Mouse (Mus musculus) lung, embryonic 14.5 days (tissue): ENCODE results near the gene Ect2l. TPM values are rescaled to one million over a fixed set of nuclear protein-coding genes. Genes with fewer than 3 reads are reported as not detected.

Experiments
- ATAC-seq: fragments of 200-750 bp; cut with Nextera tagmentation; 2 replicates; pipeline ENCODE4 v1.8.0; 2017; ENCODE audit warnings: mild to moderate bottlenecking, moderate TSS enrichment, moderate library complexity; ENCODE audit not compliant: insufficient read depth
- DNase-seq: peaks from one replicate; pipeline ENCODE4 v3.0.0-alpha.2; 2015
- H3K27ac ChIP-seq: fragments of 300-500 bp; sonication (generic); 2 replicates; pipeline ENCODE4 v1.5.1; 2014; ENCODE audit warnings: low read depth, mild to moderate bottlenecking, moderate library complexity
- H3K27me3 ChIP-seq: fragments of 300-500 bp; sonication (generic); 2 replicates; pipeline ENCODE4 v1.6.1; 2014; ENCODE audit warnings: low read length, control low read depth; ENCODE audit not compliant: insufficient read depth
- H3K36me3 ChIP-seq: fragments of 300-500 bp; sonication (generic); 2 replicates; pipeline ENCODE4 v1.6.1; 2014; ENCODE audit warnings: control low read depth; ENCODE audit not compliant: insufficient read depth
- H3K4me1 ChIP-seq: fragments of 300-500 bp; sonication (generic); 2 replicates; pipeline ENCODE4 v1.6.1; 2014; ENCODE audit warnings: antibody characterized with exemption, control low read depth; ENCODE audit not compliant: insufficient read depth
- H3K4me2 ChIP-seq: fragments of 300-500 bp; sonication (generic); 2 replicates; pipeline ENCODE4 v1.6.1; 2014; ENCODE audit warnings: mild to moderate bottlenecking
- H3K4me3 ChIP-seq: fragments of 300-500 bp; sonication (generic); 2 replicates; pipeline ENCODE4 v1.5.1; 2014; ENCODE audit warnings: low read depth, low read length
- H3K9ac ChIP-seq: fragments of 300-500 bp; sonication (generic); 2 replicates; pipeline ENCODE4 v1.6.1; 2014
- H3K9me3 ChIP-seq: fragments of 300-500 bp; sonication (generic); 2 replicates; pipeline ENCODE4 v1.6.1; 2016; ENCODE audit warnings: low read depth, low read length, control low read depth
- CTCF ChIP-seq: IDR thresholded peaks from 2 replicates; pipeline ENCODE4 v1.5.1; 2016; ENCODE audit warnings: antibody characterized with exemption, low read depth
- WGBS: fragments of 180-500 bp; shearing (Covaris S2); extraction: QIAGEN DNeasy Blood & Tissue Kit; methylation state at CpG from one replicate; pipeline ENCODE4 v1.1.7; 2014; 5-methylcytosine and 5-hydroxymethylcytosine counted together
- polyA plus RNA-seq: library from polyadenylated mRNA; unstranded; fragments of >200 nt; fragmentation: Nextera tagmentation; extraction: Ambion mirVana; gene quantifications from 2 replicates; pipeline ENCODE4 v1.2.1, GENCODE M21; 2014

Ect2l gene
- polyA plus RNA-seq = not detected in 2 replicates

GRCm38 (mm10) chr10:18210726-18211125 lies at the start of gene Ect2l:
Ect2l (minus strand) TSS chr10:18210890.
- Histone ChIP-seq H3K27me3 (no peaks in the 10 kb centered on the region), H3K9ac (no peak within 1 kb of the TSS), H3K4me3 (no peak within 1 kb of the TSS), H3K27ac (no peak within 1 kb of the TSS), H3K36me3 (no peaks in the 10 kb centered on the region), H3K4me1 (no peaks in the 10 kb centered on the region), H3K4me2 (peak within 1 kb of the TSS; percentile 20; the same call in 1 of the 2 replicates), H3K9me3 (no peaks in the 10 kb centered on the region)
- peak; percentile 78 for TF ChIP-seq CTCF
- DNase-seq (peak; percentile 61), ATAC-seq (peak; percentile 72; the same call in 1 of the 2 replicates)
- 7% methylated on average over 11 of the region's 11 CpGs for WGBS

DNA sequence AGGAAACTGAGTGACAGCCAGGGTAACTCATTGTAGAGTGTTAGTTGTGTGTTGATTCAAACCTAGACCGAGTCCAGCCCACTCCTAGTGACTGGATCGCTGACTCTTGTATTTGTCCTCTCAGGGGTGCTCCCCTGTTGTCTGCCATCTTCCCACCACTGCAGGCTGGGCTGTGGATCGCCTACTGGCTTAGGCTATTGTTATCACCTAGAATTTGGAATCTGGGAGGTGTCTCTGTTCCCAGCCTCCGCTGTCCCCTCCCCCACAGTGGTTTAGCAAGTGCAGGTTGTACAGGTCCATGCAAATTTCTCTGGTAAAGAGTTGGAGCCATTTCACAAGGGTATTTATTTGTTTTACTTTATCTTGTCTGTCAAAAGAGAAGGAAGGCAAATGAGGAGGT lies 40.7 kb upstream of the Ect2l start:
- Histone ChIP-seq H3K27me3 (no peaks in the 10 kb centered on the region), H3K4me2 (no peak overlapping the region), H3K9ac (no peak overlapping the region), H3K9me3 (no peaks in the 10 kb centered on the region), H3K27ac (no peak overlapping the region), H3K36me3 (no peaks in the 10 kb centered on the region), H3K4me3 (no peak overlapping the region), H3K4me1 (no peaks in the 10 kb centered on the region)
- no peak for TF ChIP-seq CTCF
- DNase-seq (no peak), ATAC-seq (no peak)
- WGBS = 66% methylated on average over 4 of the region's 4 CpGs

DNA sequence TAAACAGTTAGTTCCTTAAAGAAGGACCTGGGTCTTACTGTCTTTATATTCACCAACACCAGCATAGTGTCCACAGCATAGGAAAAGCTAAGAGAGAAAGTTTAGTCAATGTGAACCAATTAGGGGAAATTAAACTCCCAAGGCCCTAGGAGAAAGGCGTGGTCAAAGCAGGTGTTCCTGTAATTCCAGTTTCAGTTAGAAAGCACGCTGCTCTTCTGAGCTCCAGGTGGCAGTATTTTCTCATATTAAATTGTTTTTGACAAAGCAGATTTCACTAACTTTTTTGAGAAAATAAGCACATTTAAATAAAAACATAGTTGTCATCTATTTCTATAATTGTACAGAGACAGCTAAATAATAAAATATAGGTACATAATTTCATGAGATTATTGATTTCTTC lies 32.9 kb upstream of the Ect2l start:
- no peaks in the 10 kb centered on the region for H3K27me3 ChIP-seq
- TF ChIP-seq CTCF = peak; percentile 36; the same call in 1 of the 2 replicates
- no peak overlapping the region for H3K27ac ChIP-seq
- no peaks in the 10 kb centered on the region for H3K9me3 ChIP-seq
- H3K9ac ChIP-seq = no peak overlapping the region
- WGBS = 60% methylated on average over 2 of the region's 2 CpGs
- no peaks in the 10 kb centered on the region for H3K4me1 ChIP-seq
- H3K36me3 ChIP-seq = no peaks in the 10 kb centered on the region
- H3K4me3 ChIP-seq = no peak overlapping the region
- no peak overlapping the region for H3K4me2 ChIP-seq
- ATAC-seq = no peak
- peak; percentile 46 for DNase-seq

GRCm38 (mm10) chr10:18237191-18237590 lies 26.5 kb upstream of the Ect2l start:
- TF ChIP-seq CTCF = no peak
- H3K27me3 ChIP-seq = no peaks in the 10 kb centered on the region
- WGBS = 82% methylated on average over 7 of the region's 7 CpGs
- no peaks in the 10 kb centered on the region for H3K36me3 ChIP-seq
- no peak overlapping the region for H3K27ac ChIP-seq
- H3K9ac ChIP-seq = no peak overlapping the region
- H3K4me3 ChIP-seq = no peak overlapping the region
- no peak overlapping the region for H3K4me2 ChIP-seq
- H3K4me1 ChIP-seq = no peaks in the 10 kb centered on the region
- ATAC-seq (no peak), DNase-seq (no peak)
- H3K9me3 ChIP-seq = no peaks in the 10 kb centered on the region

DNA sequence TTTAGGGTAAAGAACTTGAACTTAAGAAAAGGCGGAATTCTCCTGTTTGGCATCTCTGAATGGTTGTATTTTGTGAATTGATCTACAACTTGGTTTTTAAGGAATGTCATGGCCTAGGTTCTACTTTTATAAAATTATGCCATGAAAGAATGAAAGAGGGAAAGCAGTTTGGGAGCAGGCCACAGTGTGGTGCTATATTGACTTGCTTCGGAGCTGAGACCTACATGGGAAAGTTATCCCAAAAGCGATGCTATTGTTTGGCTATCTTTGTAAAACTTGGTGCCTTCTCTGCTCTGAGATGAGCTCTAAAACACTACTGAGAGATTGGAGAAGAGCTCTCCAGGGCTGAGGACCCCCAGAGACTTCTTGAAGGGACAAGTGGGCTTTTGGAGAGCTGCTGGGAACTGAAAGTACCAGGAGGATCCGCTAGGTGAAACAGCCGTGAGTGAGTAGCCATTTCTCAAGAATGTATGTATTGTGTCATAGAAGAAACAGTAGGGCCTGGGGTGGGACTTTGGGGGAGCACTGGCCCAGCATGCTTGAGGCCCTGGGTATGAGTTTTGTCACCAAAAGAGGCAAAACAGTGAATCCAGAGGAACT lies 25.7 kb upstream of the Ect2l start:
- no peaks in the 10 kb centered on the region for H3K4me1 ChIP-seq
- no peak for DNase-seq

DNA sequence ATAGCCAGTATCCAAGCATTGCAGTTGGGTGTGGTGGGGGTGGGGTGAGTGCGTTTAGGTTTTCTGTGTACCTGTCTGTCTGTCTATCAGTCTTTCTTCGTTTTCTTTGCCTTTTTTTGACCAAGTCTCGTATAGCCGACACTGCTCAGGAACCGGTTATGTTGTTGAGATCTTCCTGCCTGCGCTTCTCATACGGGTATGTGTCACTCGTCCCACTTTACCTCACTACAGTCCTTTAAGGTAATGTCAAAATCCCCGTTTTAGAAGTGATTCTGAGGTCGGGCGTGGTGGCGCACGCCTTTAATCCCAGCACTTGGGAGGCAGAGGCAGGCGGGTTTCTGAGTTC lies 24.7 kb upstream of the Ect2l start:
- Histone ChIP-seq H3K4me1 (no peaks in the 10 kb centered on the region), H3K36me3 (no peaks in the 10 kb centered on the region), H3K9me3 (no peaks in the 10 kb centered on the region), H3K4me3 (peak overlapping the region; percentile 72), H3K9ac (peak overlapping the region; percentile 59; the same call in 1 of the 2 replicates), H3K27ac (no peak overlapping the region), H3K4me2 (peak overlapping the region; percentile 85), H3K27me3 (no peaks in the 10 kb centered on the region)
- WGBS = 12% methylated on average over 14 of the region's 14 CpGs
- ATAC-seq = no peak; the same call in 1 of the 2 replicates
- no peak for DNase-seq
- TF ChIP-seq CTCF = no peak

More for the DNA sequence above, 25.7 kb upstream of the Ect2l start:
- Histone ChIP-seq H3K27me3 (no peaks in the 10 kb centered on the region), H3K4me3 (no peak overlapping the region), H3K9ac (no peak overlapping the region), H3K27ac (no peak overlapping the region), H3K4me2 (no peak overlapping the region), H3K9me3 (no peaks in the 10 kb centered on the region), H3K36me3 (no peaks in the 10 kb centered on the region)
- TF ChIP-seq CTCF = no peak; the same call in none of the 2 replicates
- ATAC-seq = no peak
- WGBS = 76% methylated on average over 5 of the region's 5 CpGs

DNA sequence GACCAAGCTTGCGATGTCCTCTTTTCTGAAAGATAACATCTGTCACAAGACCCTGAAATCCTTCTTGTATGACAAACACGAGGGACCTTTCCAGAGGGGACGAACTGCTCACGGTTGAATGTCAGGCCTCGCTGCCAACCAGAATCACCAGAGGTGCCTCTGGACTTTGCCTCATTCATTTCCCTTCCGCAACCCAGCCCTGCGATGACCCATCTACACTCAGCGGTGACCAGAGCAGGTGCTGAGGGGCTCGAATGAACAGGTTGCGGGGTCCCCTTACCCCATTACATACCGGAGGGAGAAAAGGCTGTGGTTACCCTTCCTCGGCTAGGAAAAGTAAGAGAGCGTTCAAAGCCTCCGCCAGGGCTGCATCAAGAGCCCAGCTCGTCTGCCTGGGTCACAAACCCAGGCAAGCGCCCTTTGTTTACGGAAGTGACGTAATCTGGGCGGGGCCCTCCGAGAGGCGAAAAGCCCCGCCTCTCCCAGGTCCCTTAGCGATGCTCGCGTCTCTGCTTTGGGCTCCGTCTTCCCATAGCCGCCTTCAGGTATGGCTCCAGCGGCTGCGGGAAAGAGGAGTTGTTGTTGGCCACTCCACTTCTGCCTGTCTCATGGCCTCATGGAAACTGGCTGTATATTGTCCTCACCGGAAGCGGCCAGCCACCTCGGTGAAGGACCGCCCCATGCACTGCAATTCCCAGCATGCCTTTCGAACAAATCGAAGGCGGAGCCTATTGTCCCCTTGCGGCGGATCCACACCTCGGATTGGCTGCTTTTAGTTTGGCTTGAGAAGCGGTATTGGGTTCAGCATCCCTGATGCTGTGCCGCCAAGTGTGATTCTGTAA lies 24.1 kb upstream of the Ect2l start, which contains the start of gene Ccdc28a:
TSS of gene Ccdc28a (minus strand) at position 439 of the 842 bp plus-strand sequence.
- H3K4me2 ChIP-seq = peak within 1 kb of the TSS; percentile 85
- H3K27me3 ChIP-seq = no peaks in the 10 kb centered on the region
- WGBS = 2% methylated on average over 41 of the region's 41 CpGs
- ATAC-seq (peak; percentile 99), DNase-seq (peak; percentile 99)
- H3K9ac ChIP-seq = peak within 1 kb of the TSS; percentile 59
- no peaks in the 10 kb centered on the region for H3K36me3 ChIP-seq
- no peak within 1 kb of the TSS; the same call in 1 of the 2 replicates for H3K27ac ChIP-seq
- no peaks in the 10 kb centered on the region for H3K9me3 ChIP-seq
- no peaks in the 10 kb centered on the region for H3K4me1 ChIP-seq
- 0 out of 2 replicates have a peak, but pooled peaks have one; percentile 25 for TF ChIP-seq CTCF
- H3K4me3 ChIP-seq = peak within 1 kb of the TSS; percentile 72
